Comparison of ENCODE assay signal across 12 mouse cellular contexts in the genomic region with DNA sequence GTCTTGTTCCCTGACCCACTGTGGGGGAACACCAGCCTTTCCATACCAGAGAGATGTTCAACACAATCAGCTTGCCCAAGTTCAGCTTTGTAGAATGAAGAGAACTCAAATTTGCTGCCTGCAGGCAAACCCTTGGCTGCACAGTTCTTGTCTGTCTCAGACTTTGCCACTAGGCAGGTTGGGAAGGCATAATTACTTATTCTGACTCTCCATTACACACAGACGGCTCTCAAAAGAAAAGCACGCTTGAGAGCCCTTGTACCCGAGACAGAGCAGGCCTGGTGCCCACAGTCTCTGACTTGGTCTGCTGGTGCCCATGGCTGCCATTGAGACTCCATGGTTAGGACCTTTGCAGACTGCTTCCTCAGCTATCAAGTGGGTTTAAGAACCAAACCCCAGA. TPM values are rescaled to one million over a fixed set of nuclear protein-coding genes. Genes with fewer than 3 reads are reported as not detected.
DNase-seq lines count a peak whose midpoint lies in the region; ATAC-seq lines count a peak whose summit lies in the region.
"Had no signal": no experiment of that assay in that cellular context is flagged by ENCODE, and none has a peak within 500 bp of the region (broad histone marks: within the 10 kb centered on the region; RNA-seq: fewer than 3 reads in every experiment).

No protein-coding gene starts in this region.

- no peaks in the 10 kb centered on the region; the same call in 1 of the 2 replicates for H3K27me3 ChIP-seq in heart, embryonic 11.5 days (ENCODE audit: control insufficient read depth, insufficient read depth, low read length)
- H3K27me3 ChIP-seq in hindbrain, embryonic 14.5 days (ENCODE audit: control insufficient read depth, insufficient read depth, low read length), result no peaks in the 10 kb centered on the region
- H3K27me3 ChIP-seq in midbrain, embryonic 16.5 days (ENCODE audit: control insufficient read depth, insufficient read depth, low read depth, low read length), result peaks cover 24% of the 10 kb centered on the region
- H3K27me3 ChIP-seq: heart, embryonic 15.5 days had no signal

- H3K4me2 ChIP-seq in heart, embryonic 11.5 days, result no peak overlapping the region
- no peak overlapping the region for H3K4me2 ChIP-seq in hindbrain, embryonic 14.5 days (replicated peaks)
- H3K4me2 ChIP-seq in midbrain, embryonic 16.5 days (ENCODE audit: low read length), result no peak overlapping the region

- no peak for ATAC-seq in heart, embryonic 11.5 days (replicated peaks; ENCODE audit: insufficient number of reproducible peaks, low FRiP score, low TSS enrichment)
- ATAC-seq in hindbrain, embryonic 14.5 days (ENCODE audit: low FRiP score), result peak; percentile 53; the same call in 1 of the 2 replicates
- peak; percentile 68 for ATAC-seq in midbrain, embryonic 16.5 days

- WGBS in heart, embryonic 11.5 days (ENCODE audit: insufficient replicate concordance), result 67% methylated on average over 3 of the region's 3 CpGs
- WGBS in hindbrain, embryonic 14.5 days, result 12% methylated on average over 3 of the region's 3 CpGs
- WGBS in midbrain, embryonic 16.5 days, result 17% methylated on average over 3 of the region's 3 CpGs

- H3K9ac ChIP-seq in heart, embryonic 11.5 days (ENCODE audit: low read depth, low read length), result no peak overlapping the region
- no peak overlapping the region for H3K9ac ChIP-seq in hindbrain, embryonic 14.5 days
- no peak overlapping the region for H3K9ac ChIP-seq in midbrain, embryonic 16.5 days (ENCODE audit: low read depth, low read length)

- peaks cover 7% of the 10 kb centered on the region for H3K4me1 ChIP-seq in heart, embryonic 11.5 days (ENCODE audit: control insufficient read depth, insufficient read depth, low read length)
- H3K4me1 ChIP-seq in hindbrain, embryonic 14.5 days (replicated peaks; ENCODE audit: control insufficient read depth, insufficient read depth, low read length), result peaks cover 19% of the 10 kb centered on the region
- H3K4me1 ChIP-seq in midbrain, embryonic 16.5 days (ENCODE audit: control insufficient read depth, insufficient read depth, low read length), result peaks cover 11% of the 10 kb centered on the region

- H3K36me3 ChIP-seq in heart, embryonic 11.5 days (ENCODE audit: control insufficient read depth, insufficient read depth, low read length), result no peaks in the 10 kb centered on the region
- H3K36me3 ChIP-seq in hindbrain, embryonic 14.5 days (replicated peaks; ENCODE audit: control insufficient read depth, insufficient read depth), result peaks cover 10% of the 10 kb centered on the region
- peaks cover 11% of the 10 kb centered on the region; the same call in 1 of the 2 replicates for H3K36me3 ChIP-seq in midbrain, embryonic 16.5 days (ENCODE audit: control insufficient read depth, insufficient read depth, low read length)
- H3K36me3 ChIP-seq: heart, embryonic 15.5 days had no signal

- no peaks in the 10 kb centered on the region for H3K9me3 ChIP-seq in heart, embryonic 11.5 days (replicated peaks; ENCODE audit: control insufficient read depth, low read length)
- no peaks in the 10 kb centered on the region for H3K9me3 ChIP-seq in hindbrain, embryonic 14.5 days (ENCODE audit: control insufficient read depth, low read length)
- H3K9me3 ChIP-seq in midbrain, embryonic 16.5 days (replicated peaks; ENCODE audit: control insufficient read depth, low read length, poor library complexity, severe bottlenecking), result no peaks in the 10 kb centered on the region
- H3K9me3 ChIP-seq: heart, embryonic 15.5 days had no signal

- H3K4me3 ChIP-seq in heart, embryonic 11.5 days (ENCODE audit: low read depth, low read length), result no peak overlapping the region
- no peak overlapping the region for H3K4me3 ChIP-seq in hindbrain, embryonic 14.5 days (replicated peaks; ENCODE audit: low read length)
- no peak overlapping the region for H3K4me3 ChIP-seq in midbrain, embryonic 16.5 days (ENCODE audit: low read depth, low read length)
- H3K4me3 ChIP-seq: heart, embryonic 15.5 days had no signal

- peak; percentile 63 for DNase-seq in heart, adult 11 months
- DNase-seq in embryo, embryonic 11 days, result peak; percentile 30
- DNase-seq in hindbrain, embryonic 14.5 days (ENCODE audit: low spot score), result no peak
- no peak for DNase-seq in thymus, postnatal 14 days
- DNase-seq in cerebellum, postnatal 10 days, result no peak
- no peak for DNase-seq in layer of hippocampus, postnatal 14 days (ENCODE audit: low spot score in 2 of 2)
- DNase-seq: thymus, postnatal 4 days had no signal

- no peak overlapping the region for H3K27ac ChIP-seq in heart, embryonic 11.5 days (ENCODE audit: low read depth, low read length)
- peak overlapping the region; percentile 41 for H3K27ac ChIP-seq in hindbrain, embryonic 14.5 days
- H3K27ac ChIP-seq in midbrain, embryonic 16.5 days (ENCODE audit: low read length), result peak overlapping the region; percentile 38; the same call in 1 of the 2 replicates
- H3K27ac ChIP-seq: heart, embryonic 15.5 days had no signal

RNA-seq across cellular contexts. Expression of a gene that starts 26.7 kb away (rescaled TPM):
- polyA plus RNA-seq in heart, embryonic 11.5 days (2014; fragmentation: Nextera tagmentation; extraction: Ambion mirVana), result 2.0 and 2.4 TPM in 2 replicates
- 1.4 and 2.4 TPM in 2 replicates for polyA plus RNA-seq in hindbrain, embryonic 14.5 days (2014; fragmentation: Nextera tagmentation; extraction: Ambion mirVana)
- polyA plus RNA-seq in midbrain, embryonic 16.5 days (2015; fragmentation: Nextera tagmentation; extraction: Ambion mirVana), result 16.3 and 19.5 TPM in 2 replicates
- under 1 TPM; 0.21 to 0.23 TPM for total RNA-seq in layer of hippocampus, postnatal 14 days (2021)
- total RNA-seq: common myeloid progenitor, adult 5-6 weeks; neutrophil, adult 5-6 weeks had no signal

Comparison
In these comparisons a context has a peak if more than half of its experiments do, and no peak if none do; other contexts are left out.
1. DNase-seq: peak in heart, adult 11 months (single experiment) and embryo, embryonic 11 days (single experiment); none in hindbrain, embryonic 14.5 days (single experiment), thymus, postnatal 14 days (single experiment), cerebellum, postnatal 10 days (0 of 2) and layer of hippocampus, postnatal 14 days (0 of 2).